Comparison of ENCODE assay signal across 36 mouse cellular contexts in genomic region chr3:157867836-157868235, GRCm38 (mm10). TPM values are rescaled to one million over a fixed set of nuclear protein-coding genes. Genes with fewer than 3 reads are reported as not detected.
"Had no signal": no experiment of that assay in that cellular context is flagged by ENCODE, and none has a peak within 500 bp of the region (broad histone marks: within the 10 kb centered on the region; RNA-seq: fewer than 3 reads in every experiment).

No protein-coding gene starts in this region.

- H3K4me1 ChIP-seq: heart, embryonic 10.5 days; heart, embryonic 12.5 days; heart, embryonic 13.5 days; heart, embryonic 15.5 days; hindbrain, embryonic 10.5 days; hindbrain, embryonic 12.5 days; hindbrain, embryonic 13.5 days; hindbrain, embryonic 15.5 days; intestine, embryonic 15.5 days; kidney, embryonic 15.5 days had no signal

- ATAC-seq: hindbrain, embryonic 16.5 days; hindbrain, postnatal 0 days; inflammation-experienced regulatory T-cells, adult 6 months; intestine, embryonic 15.5 days; intestine, embryonic 16.5 days; intestine, postnatal 0 days had no signal

- H3K27me3 ChIP-seq: heart, embryonic 12.5 days; heart, embryonic 13.5 days; heart, embryonic 15.5 days; hindbrain, embryonic 12.5 days; hindbrain, embryonic 13.5 days; hindbrain, embryonic 15.5 days; intestine, embryonic 15.5 days; kidney, embryonic 15.5 days had no signal

- H3K36me3 ChIP-seq: heart, embryonic 10.5 days; heart, embryonic 12.5 days; heart, embryonic 13.5 days; heart, embryonic 15.5 days; hindbrain, embryonic 10.5 days; hindbrain, embryonic 12.5 days; hindbrain, embryonic 13.5 days; hindbrain, embryonic 15.5 days; intestine, embryonic 15.5 days; kidney, embryonic 15.5 days had no signal

- H3K9ac ChIP-seq: heart, embryonic 12.5 days; heart, embryonic 13.5 days; heart, embryonic 15.5 days; hindbrain, embryonic 12.5 days; hindbrain, embryonic 13.5 days; hindbrain, embryonic 14.5 days; hindbrain, embryonic 15.5 days; intestine, embryonic 15.5 days; kidney, embryonic 15.5 days had no signal

- H3K4me3 ChIP-seq: heart, adult 2 months; heart, embryonic 10.5 days; heart, embryonic 12.5 days; heart, embryonic 13.5 days; heart, embryonic 15.5 days; hindbrain, embryonic 10.5 days; hindbrain, embryonic 12.5 days; hindbrain, embryonic 13.5 days; hindbrain, embryonic 15.5 days; intestine, embryonic 15.5 days; kidney, embryonic 15.5 days; layer of hippocampus, adult 2 months had no signal

- H3K4me2 ChIP-seq: heart, embryonic 11.5 days; heart, embryonic 12.5 days; heart, embryonic 13.5 days; heart, embryonic 15.5 days; hindbrain, embryonic 12.5 days; hindbrain, embryonic 13.5 days; hindbrain, embryonic 14.5 days; hindbrain, embryonic 15.5 days; intestine, embryonic 15.5 days; kidney, embryonic 15.5 days had no signal

- H3K27ac ChIP-seq: heart, adult 2 months; heart, embryonic 10.5 days; heart, embryonic 13.5 days; heart, embryonic 15.5 days; hindbrain, embryonic 10.5 days; hindbrain, embryonic 12.5 days; hindbrain, embryonic 13.5 days; hindbrain, embryonic 14.5 days; hindbrain, embryonic 15.5 days; hindbrain, postnatal 0 days; intestine, embryonic 15.5 days; kidney, embryonic 15.5 days; kidney, postnatal 0 days; layer of hippocampus, adult 2 months had no signal

- H3K9me3 ChIP-seq: heart, embryonic 10.5 days; heart, embryonic 12.5 days; heart, embryonic 13.5 days; heart, embryonic 15.5 days; hindbrain, embryonic 10.5 days; hindbrain, embryonic 12.5 days; hindbrain, embryonic 13.5 days; hindbrain, embryonic 15.5 days; intestine, embryonic 15.5 days; kidney, embryonic 15.5 days had no signal

- DNase-seq: heart, adult 18-20 months; heart, adult 2 months; heart, postnatal 10 days; heart, postnatal 14 days; heart, postnatal 36 days; heart, postnatal 4 days; kidney, adult 11 months; kidney, adult 18-20 months; kidney, adult 2 months; kidney, adult 8-10 months; kidney, adult 9 months; kidney, postnatal 10 days; kidney, postnatal 14 days; kidney, postnatal 25 days; kidney, postnatal 36 days; kidney, postnatal 4 days; layer of hippocampus, adult 9-11 months had no signal

RNA-seq across cellular contexts. Expression of gene Cth, which starts 57.0 kb away (rescaled TPM):
- polyA plus RNA-seq: inflammation-experienced regulatory T-cells, adult 6 months had no signal
